Mouse (Mus musculus) limb, embryonic 11.5 days (tissue): Measurements from ENCODE around the gene Coro2a. TPM values are rescaled to one million over a fixed set of nuclear protein-coding genes. Genes with fewer than 3 reads are reported as not detected.

Experiments
- ATAC-seq: fragments of 200-750 bp; cut with Nextera tagmentation; 2 replicates; pipeline ENCODE4 v1.8.0; 2017; ENCODE audit warnings: low read depth; ENCODE audit not compliant: insufficient number of reproducible peaks, low FRiP score, low TSS enrichment
- DNase-seq: peaks from one replicate; pipeline ENCODE4 v3.0.0-alpha.2; 2015; ENCODE audit warnings: low spot score
- H3K27ac ChIP-seq: fragments of 300-500 bp; sonication (generic); replicated peaks from 2 replicates; pipeline ENCODE4 v1.5.1; 2014; ENCODE audit warnings: low read depth, mild to moderate bottlenecking, low read length
- H3K27me3 ChIP-seq: fragments of 300-500 bp; sonication (generic); 2 replicates; pipeline ENCODE4 v1.6.1; 2014; ENCODE audit warnings: mild to moderate bottlenecking, low read length, mixed read lengths; ENCODE audit not compliant: control insufficient read depth, insufficient read depth
- H3K36me3 ChIP-seq: fragments of 300-500 bp; sonication (generic); 2 replicates; pipeline ENCODE4 v1.6.1; 2014; ENCODE audit warnings: mild to moderate bottlenecking, low read length, moderate library complexity, mixed read lengths; ENCODE audit not compliant: control insufficient read depth, insufficient read depth
- H3K4me1 ChIP-seq: fragments of 300-500 bp; sonication (generic); 2 replicates; pipeline ENCODE4 v1.6.1; 2014; ENCODE audit warnings: low read length, mixed read lengths; ENCODE audit not compliant: control insufficient read depth, insufficient read depth
- H3K4me2 ChIP-seq: fragments of 300-500 bp; sonication (generic); 2 replicates; pipeline ENCODE4 v1.6.1; 2014; ENCODE audit warnings: low read depth, mild to moderate bottlenecking, moderate library complexity; ENCODE audit not compliant: severe bottlenecking
- H3K4me3 ChIP-seq: fragments of 300-500 bp; sonication (generic); 2 replicates; pipeline ENCODE4 v1.5.1; 2014; ENCODE audit warnings: low read depth, low read length
- H3K9ac ChIP-seq: fragments of 300-500 bp; sonication (generic); 2 replicates; pipeline ENCODE4 v1.6.1; 2014; ENCODE audit warnings: mild to moderate bottlenecking, low read length
- H3K9me3 ChIP-seq: fragments of 300-500 bp; sonication (generic); 2 replicates; pipeline ENCODE4 v1.6.1; 2016; ENCODE audit warnings: low read length; ENCODE audit not compliant: control insufficient read depth
- WGBS: fragments of 180-500 bp; shearing (Covaris S2); extraction: QIAGEN DNeasy Blood & Tissue Kit; methylation state at CpG from one replicate; pipeline ENCODE4 v1.1.7; 2014; 5-methylcytosine and 5-hydroxymethylcytosine counted together
- polyA plus RNA-seq: library from polyadenylated mRNA; unstranded; fragments of >200 nt; fragmentation: Nextera tagmentation; extraction: Ambion mirVana; gene quantifications from 2 replicates; pipeline ENCODE4 v1.2.1, GENCODE M21; 2014

The Coro2a gene
- polyA plus RNA-seq, 1 experiment from 2014 or later = 1.7 TPM

DNA sequence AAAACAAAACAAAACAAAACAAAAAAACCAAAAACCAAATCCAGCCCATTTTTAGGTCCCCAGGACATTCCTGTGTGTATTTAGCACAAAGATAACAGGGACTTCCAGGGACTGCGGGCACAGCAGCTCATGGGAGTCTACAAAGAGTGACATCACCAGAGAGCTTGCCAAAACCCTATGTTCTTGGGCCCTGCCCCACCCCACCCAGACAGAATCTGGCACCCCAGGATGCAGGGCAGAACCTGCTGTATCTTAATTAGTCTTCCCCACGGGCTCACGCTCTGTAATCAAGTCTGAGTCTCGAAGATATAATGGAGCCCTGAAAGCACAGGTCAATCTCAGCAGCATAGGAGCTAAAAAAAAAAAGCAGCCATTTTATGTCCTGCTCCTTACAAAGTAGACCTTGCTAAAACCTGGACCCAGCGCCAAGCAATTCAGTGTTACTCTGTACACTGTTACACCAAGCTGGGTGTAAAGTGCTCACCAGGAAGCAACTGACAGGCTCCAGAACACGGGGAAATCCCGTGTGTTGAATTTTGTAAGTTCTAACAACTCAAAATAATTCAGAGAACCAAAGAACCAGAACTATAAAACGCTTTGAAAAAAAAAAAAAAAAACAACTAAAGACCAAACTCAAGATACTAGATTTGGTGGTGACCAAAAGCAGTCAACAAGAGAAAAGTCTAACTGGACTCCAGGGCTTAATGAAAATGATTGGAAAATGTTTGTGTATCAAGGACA, 34.9 kb downstream of the Coro2a start:
- WGBS = 74% methylated on average over 8 of the region's 8 CpGs
- ATAC-seq (no peak), DNase-seq (no peak)
- H3K9ac ChIP-seq = no peak overlapping the region
- H3K36me3 ChIP-seq = no peaks in the 10 kb centered on the region
- H3K4me2 ChIP-seq = no peak overlapping the region
- H3K27me3 ChIP-seq = no peaks in the 10 kb centered on the region
- H3K4me1 ChIP-seq = no peaks in the 10 kb centered on the region
- no peak overlapping the region for H3K27ac ChIP-seq
- H3K4me3 ChIP-seq = no peak overlapping the region
- no peaks in the 10 kb centered on the region for H3K9me3 ChIP-seq

DNA sequence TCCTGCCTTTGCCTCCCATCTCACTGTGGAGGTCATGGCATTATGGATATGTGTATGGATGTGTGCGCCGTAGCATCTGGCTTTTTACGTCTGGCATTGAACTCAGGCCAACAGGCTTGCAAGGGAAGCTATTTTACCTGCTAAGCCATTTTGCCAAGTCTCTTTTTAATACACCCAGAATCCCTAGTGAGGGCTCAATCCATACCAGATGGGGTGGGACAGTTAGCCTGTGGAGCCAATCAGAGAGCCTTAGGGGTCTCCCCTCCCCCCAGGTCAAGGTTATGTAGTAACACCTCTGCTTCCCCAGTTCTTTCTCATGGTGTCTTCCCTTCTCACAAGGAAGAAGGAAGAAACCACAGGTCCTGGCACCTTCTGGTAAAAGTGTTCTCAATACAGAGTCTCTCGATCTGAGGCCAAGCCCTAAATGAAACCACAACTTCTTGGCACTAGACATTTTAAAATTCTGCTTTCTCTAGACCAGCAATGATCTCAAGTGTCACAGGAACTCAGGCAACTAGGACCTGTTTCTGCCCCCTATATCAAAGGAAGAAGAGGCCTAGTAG, 36.5 kb downstream of the Coro2a start:
- WGBS = 89% methylated on average over 4 of the region's 4 CpGs
- no peak for DNase-seq
- Histone ChIP-seq H3K9me3 (no peaks in the 10 kb centered on the region), H3K27me3 (no peaks in the 10 kb centered on the region), H3K4me2 (no peak overlapping the region), H3K27ac (no peak overlapping the region), H3K4me1 (no peaks in the 10 kb centered on the region), H3K9ac (no peak overlapping the region), H3K4me3 (no peak overlapping the region), H3K36me3 (no peaks in the 10 kb centered on the region)
- ATAC-seq = no peak

DNA sequence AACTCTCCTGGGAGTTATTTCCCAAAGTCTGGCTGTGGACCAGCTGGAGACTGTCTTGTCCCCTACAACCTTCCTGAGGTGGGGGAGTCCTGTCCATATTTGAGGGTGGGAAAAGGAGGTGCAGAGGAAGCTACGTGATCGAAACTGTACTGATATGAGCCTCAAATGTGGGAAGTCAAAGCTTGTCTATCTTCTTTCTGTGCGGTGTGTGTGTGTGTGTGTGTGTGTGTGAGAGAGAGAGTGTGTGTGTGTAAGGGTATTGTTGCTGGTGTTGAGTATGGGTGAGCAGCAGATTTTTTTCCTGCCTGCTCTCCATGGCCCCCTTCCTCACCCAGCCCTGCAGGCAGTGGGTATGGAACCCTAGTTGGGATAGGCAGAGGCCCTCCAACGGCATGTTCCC, 37.8 kb downstream of the Coro2a start:
- Histone ChIP-seq H3K27ac (no peak overlapping the region), H3K9ac (no peak overlapping the region), H3K9me3 (no peaks in the 10 kb centered on the region), H3K4me2 (no peak overlapping the region), H3K27me3 (no peaks in the 10 kb centered on the region), H3K36me3 (no peaks in the 10 kb centered on the region), H3K4me3 (no peak overlapping the region), H3K4me1 (no peaks in the 10 kb centered on the region)
- 89% methylated on average over 4 of the region's 4 CpGs for WGBS
- no peak for ATAC-seq
- no peak for DNase-seq

DNA sequence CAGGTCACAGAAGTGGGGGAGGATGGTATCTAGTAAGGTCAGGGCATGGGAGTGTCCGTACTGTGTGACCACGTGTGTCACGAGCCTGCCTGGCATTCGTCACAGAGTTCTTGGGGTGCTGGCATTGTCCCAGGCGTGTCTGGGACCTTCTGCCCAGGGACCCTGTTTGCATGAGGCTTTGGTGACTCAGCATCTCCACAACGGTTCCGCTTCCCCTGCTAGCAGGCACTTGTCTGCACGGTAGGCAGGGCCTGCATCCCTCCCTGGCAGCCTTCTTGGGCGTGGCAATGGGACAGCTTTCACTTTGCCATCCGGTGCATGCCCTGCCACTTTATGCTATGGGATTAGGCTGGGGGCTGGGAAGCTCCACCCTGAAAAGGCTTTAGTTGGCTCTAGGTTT, 38.2 kb downstream of the Coro2a start:
- no peak for DNase-seq
- Histone ChIP-seq H3K4me3 (no peak overlapping the region), H3K27ac (no peak overlapping the region), H3K9ac (no peak overlapping the region), H3K9me3 (no peaks in the 10 kb centered on the region), H3K4me2 (no peak overlapping the region), H3K27me3 (no peaks in the 10 kb centered on the region), H3K4me1 (no peaks in the 10 kb centered on the region), H3K36me3 (no peaks in the 10 kb centered on the region)
- 73% methylated on average over 10 of the region's 10 CpGs for WGBS
- ATAC-seq = no peak

DNA sequence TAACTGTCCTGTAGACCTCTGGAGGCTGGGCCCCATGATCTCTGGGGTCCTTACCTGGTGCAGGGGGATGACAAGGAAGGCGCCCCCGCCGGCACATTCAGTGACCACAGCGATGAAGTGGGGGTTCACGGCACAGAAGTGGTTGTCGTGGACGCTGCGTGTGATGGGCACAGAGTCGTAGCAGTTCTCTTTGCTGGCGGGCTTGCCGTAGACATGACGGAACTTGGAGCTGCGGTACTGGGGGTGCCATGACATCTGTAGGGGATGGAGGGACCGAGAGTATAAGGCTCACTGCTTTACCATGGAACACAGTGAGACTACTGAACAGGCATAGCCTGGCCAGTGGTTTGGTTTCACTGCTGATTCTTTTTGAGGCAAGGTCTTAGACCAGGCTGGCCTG, 39.2 kb downstream of the Coro2a start:
- Histone ChIP-seq H3K4me3 (no peak overlapping the region), H3K27me3 (no peaks in the 10 kb centered on the region), H3K4me2 (no peak overlapping the region), H3K27ac (no peak overlapping the region), H3K9ac (no peak overlapping the region), H3K4me1 (no peaks in the 10 kb centered on the region), H3K36me3 (no peaks in the 10 kb centered on the region), H3K9me3 (no peaks in the 10 kb centered on the region)
- WGBS = 94% methylated on average over 14 of the region's 14 CpGs
- ATAC-seq = no peak
- no peak for DNase-seq

DNA sequence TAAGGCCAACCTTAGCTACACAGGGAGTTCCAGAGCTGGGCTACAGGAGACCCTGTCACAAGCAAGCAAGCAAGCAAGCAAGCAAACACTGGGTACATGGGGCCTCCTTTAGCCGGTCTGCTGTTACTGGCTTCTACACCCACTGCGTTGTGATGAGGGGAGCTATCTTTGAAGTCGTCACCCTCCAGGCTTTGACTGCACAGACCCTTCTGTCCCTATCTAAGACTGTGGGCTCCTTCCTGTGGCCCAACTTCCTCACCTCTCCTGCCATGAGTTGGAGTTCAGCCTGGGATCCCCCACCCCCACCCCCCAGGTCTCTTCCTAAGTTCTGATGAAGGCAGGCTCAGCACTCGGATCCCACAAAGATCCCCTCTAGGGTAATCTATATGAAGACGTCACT, 40.0 kb downstream of the Coro2a start:
- Histone ChIP-seq H3K27ac (no peak overlapping the region), H3K4me3 (no peak overlapping the region), H3K9me3 (no peaks in the 10 kb centered on the region), H3K9ac (no peak overlapping the region), H3K36me3 (no peaks in the 10 kb centered on the region), H3K4me1 (no peaks in the 10 kb centered on the region), H3K27me3 (no peaks in the 10 kb centered on the region), H3K4me2 (no peak overlapping the region)
- ATAC-seq (no peak), DNase-seq (no peak)
- WGBS = 74% methylated on average over 5 of the region's 5 CpGs

DNA sequence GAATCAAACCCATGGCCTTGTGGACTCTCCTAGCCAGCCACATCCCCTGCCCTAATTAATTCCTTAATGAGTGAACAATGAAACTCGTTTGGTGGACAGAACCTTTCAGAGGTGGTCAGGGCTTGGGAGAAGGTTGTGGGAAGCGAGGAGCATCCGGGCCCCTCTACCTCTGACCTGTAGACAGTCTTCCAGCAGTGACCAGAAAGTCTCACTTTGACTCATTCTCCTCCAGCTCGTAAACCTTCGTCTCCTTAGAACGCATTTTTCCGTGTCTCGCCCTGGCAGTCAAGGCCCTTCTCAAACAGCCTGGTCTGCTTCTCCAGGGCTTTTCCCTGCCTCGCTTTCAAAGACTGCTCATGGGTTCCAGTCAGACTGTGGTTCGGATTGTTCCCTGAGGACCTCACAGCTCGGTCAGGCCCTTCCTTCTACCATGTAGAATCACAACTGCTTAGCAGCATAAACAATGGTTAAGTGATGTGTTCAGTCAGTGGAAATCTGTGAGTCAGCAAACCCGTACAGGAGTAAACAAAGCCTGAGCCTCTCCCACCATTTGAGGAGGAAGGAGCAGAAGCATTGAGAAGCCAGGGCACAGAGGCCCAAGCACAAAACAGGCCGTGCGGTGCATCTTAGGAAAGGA, 41.8 kb downstream of the Coro2a start:
- Histone ChIP-seq H3K27ac (no peak overlapping the region), H3K9me3 (no peaks in the 10 kb centered on the region), H3K4me2 (no peak overlapping the region), H3K4me1 (no peaks in the 10 kb centered on the region), H3K27me3 (no peaks in the 10 kb centered on the region), H3K9ac (no peak overlapping the region), H3K4me3 (no peak overlapping the region), H3K36me3 (no peaks in the 10 kb centered on the region)
- 73% methylated on average over 14 of the region's 14 CpGs for WGBS
- no peak for ATAC-seq
- DNase-seq = no peak

DNA sequence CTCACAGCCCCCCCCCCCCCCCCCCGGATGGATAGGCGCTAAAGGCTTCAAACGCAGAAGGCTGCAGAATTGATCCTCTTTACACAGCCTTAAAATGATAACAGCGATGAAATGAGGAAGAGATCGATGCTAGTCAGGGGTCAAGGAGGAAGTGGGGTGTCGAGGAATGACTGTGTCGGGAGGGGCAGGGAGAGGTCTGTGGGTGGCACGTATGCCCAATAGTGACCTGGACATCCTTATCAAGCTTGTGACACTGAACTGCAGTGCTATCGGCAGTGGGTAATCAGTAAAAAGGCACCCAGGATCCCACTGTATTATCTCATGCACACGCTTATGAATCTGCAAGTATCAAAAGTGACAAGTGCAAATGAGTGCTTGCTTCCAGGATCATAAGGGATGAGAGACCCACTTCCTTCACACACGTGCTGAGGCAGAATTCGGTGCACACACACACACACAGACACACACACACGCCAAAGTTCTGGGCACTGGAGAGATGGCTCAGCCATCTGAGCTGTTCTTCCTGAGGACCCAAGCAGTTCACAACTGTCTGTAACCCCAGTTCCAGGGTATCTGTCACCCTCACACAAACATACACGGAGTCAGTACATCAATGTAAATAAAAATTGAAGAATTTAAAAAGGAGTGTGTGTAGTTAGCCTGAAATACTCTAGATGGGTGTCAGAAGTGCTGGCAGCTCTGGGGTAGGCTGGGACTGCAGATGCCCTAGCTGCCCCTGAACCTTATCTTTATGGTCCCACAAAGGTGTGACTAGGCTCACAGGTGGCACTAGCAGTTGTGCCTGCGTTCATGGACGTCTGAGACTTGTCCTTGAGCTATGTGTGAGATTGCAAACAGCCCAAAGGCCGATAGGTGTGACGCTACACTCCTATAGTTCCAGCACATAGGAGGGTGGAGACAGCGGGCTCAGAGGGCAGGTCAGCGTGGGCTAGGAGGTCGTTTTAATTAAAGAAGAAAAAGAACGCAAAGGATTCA, 43.0 kb downstream of the Coro2a start:
- H3K4me1 ChIP-seq = no peaks in the 10 kb centered on the region
- no peaks in the 10 kb centered on the region for H3K36me3 ChIP-seq
- no peak overlapping the region for H3K9ac ChIP-seq
- H3K27ac ChIP-seq = no peak overlapping the region
- no peaks in the 10 kb centered on the region for H3K27me3 ChIP-seq
- ATAC-seq (no peak), DNase-seq (no peak)
- 77% methylated on average over 22 of the region's 22 CpGs for WGBS
- H3K4me3 ChIP-seq = no peak overlapping the region
- no peak overlapping the region for H3K4me2 ChIP-seq
- no peaks in the 10 kb centered on the region for H3K9me3 ChIP-seq
